Mouse (Mus musculus) CH12.LX (cell line): ENCODE results near the gene Znhit3. TPM values are rescaled to one million over a fixed set of nuclear protein-coding genes. Genes with fewer than 3 reads are reported as not detected.
A peak's percentile ranks its signal among the peaks of the same experiment; 100 is the strongest.

Source experiments
- DNase-seq: peaks from one replicate; pipeline ENCODE4 v3.0.0-alpha.2; 2013; ENCODE audit errors: extremely low read depth
- H3K27ac ChIP-seq: 2 replicates; pipeline ENCODE4 v1.5.1; 2012; ENCODE audit warnings: low read depth, mild to moderate bottlenecking, control low read depth, moderate library complexity; ENCODE audit not compliant: insufficient read depth
- H3K27me3 ChIP-seq: replicated peaks from 2 replicates; pipeline ENCODE3; 2012; ENCODE audit warnings: inconsistent platforms
- H3K36me3 ChIP-seq, 2 experiments: replicated peaks in 1 of 2; 2 replicates each; pipeline versions ENCODE3 to v1.6.1; 2012; ENCODE audit warnings: inconsistent platforms in 1 of 2, low read length in 1 of 2, mild to moderate bottlenecking in 1 of 2, mixed read lengths in 1 of 2, moderate library complexity in 1 of 2; ENCODE audit not compliant: control insufficient read depth in 1 of 2, insufficient read depth in 1 of 2
- H3K4me1 ChIP-seq, 2 experiments: 2 replicates each; pipeline ENCODE4 v1.6.1; 2012; ENCODE audit warnings: inconsistent platforms in 1 of 2, moderate library complexity in 1 of 2; ENCODE audit not compliant: insufficient read depth in 2 of 2, control insufficient read depth in 1 of 2
- H3K4me2 ChIP-seq: 2 replicates; pipeline ENCODE4 v1.6.1; 2012; ENCODE audit warnings: low read depth, mild to moderate bottlenecking, control low read depth; ENCODE audit not compliant: poor library complexity, insufficient read depth, severe bottlenecking
- H3K4me3 ChIP-seq, 3 experiments: fragments of 150-350 bp in 1 of 3; sonication (generic) in 1 of 3; replicated peaks in 1 of 3; 2 replicates each; pipeline versions ENCODE3 to v1.5.1; 2011 to 2012; ENCODE audit warnings: low read depth in 2 of 3, low read length in 2 of 3, mild to moderate bottlenecking in 2 of 3, moderate library complexity in 2 of 3, control low read depth in 1 of 3, improper control_type of control experiment in 1 of 3, inconsistent platforms in 1 of 3, mixed read lengths in 1 of 3; ENCODE audit not compliant: poor library complexity in 1 of 3
- H3K79me2 ChIP-seq: replicated peaks from 2 replicates; pipeline ENCODE4 v1.6.1; 2012; ENCODE audit warnings: mild to moderate bottlenecking, moderate library complexity; ENCODE audit not compliant: control insufficient read depth, poor library complexity, insufficient read depth, severe bottlenecking; ENCODE audit errors: extremely low read depth
- H3K9ac ChIP-seq: 2 replicates; pipeline ENCODE4 v1.6.1; 2012; ENCODE audit warnings: low read depth, mild to moderate bottlenecking, control low read depth, moderate library complexity; ENCODE audit not compliant: insufficient read depth
- H3K9me3 ChIP-seq: replicated peaks from 2 replicates; pipeline ENCODE3; 2012; ENCODE audit warnings: low read length, inconsistent platforms, mixed read lengths
- BHLHE40 ChIP-seq: IDR thresholded peaks from 2 replicates; pipeline ENCODE4 v1.6.1; 2011; ENCODE audit warnings: mild to moderate bottlenecking, low read depth, low read length, improper control_type of control experiment
- CTCF ChIP-seq, 2 experiments: IDR thresholded peaks in 1 of 2; conservative IDR thresholded peaks in 1 of 2; 2 replicates each; pipeline ENCODE4 v1.5.1; 2011 to 2012; ENCODE audit warnings: low read depth in 2 of 2, low read length in 2 of 2, improper control_type of control experiment in 1 of 2, inconsistent platforms in 1 of 2, mild to moderate bottlenecking in 1 of 2, moderate library complexity in 1 of 2
- ELF1 ChIP-seq: IDR thresholded peaks from 2 replicates; pipeline ENCODE4 v1.6.1; 2014; ENCODE audit warnings: low read depth, mild to moderate bottlenecking, inconsistent platforms, low read length, improper control_type of control experiment
- ETS1 ChIP-seq: conservative IDR thresholded peaks from 2 replicates; pipeline ENCODE4 v1.6.1; 2012; ENCODE audit warnings: low read depth, mild to moderate bottlenecking, inconsistent platforms, low read length, improper control_type of control experiment, moderate library complexity
- GABPA ChIP-seq: IDR thresholded peaks from 2 replicates; pipeline ENCODE4 v1.6.1; 2012; ENCODE audit warnings: low read depth, low read length, improper control_type of control experiment, inconsistent platforms; ENCODE audit not compliant: insufficient replicate concordance
- IRF4 ChIP-seq: IDR thresholded peaks from 2 replicates; pipeline ENCODE4 v1.6.1; 2014; ENCODE audit warnings: low read depth, mild to moderate bottlenecking, inconsistent platforms, low read length, improper control_type of control experiment
- KAT2A ChIP-seq: IDR thresholded peaks from 2 replicates; pipeline ENCODE4 v1.6.1; 2012; ENCODE audit warnings: low read length, improper control_type of control experiment, inconsistent platforms; ENCODE audit not compliant: insufficient replicate concordance
- MAX ChIP-seq: IDR thresholded peaks from 2 replicates; pipeline ENCODE4 v1.6.1; 2011; ENCODE audit warnings: low read length, improper control_type of control experiment
- MAZ ChIP-seq: IDR thresholded peaks from 2 replicates; pipeline ENCODE4 v1.6.1; 2012; ENCODE audit warnings: low read depth, mild to moderate bottlenecking, inconsistent platforms, low read length, improper control_type of control experiment, moderate library complexity
- MYC ChIP-seq: IDR thresholded peaks from 2 replicates; pipeline ENCODE4 v1.6.1; 2011; ENCODE audit warnings: low read depth, mild to moderate bottlenecking, improper control_type of control experiment, low read length
- NRF1 ChIP-seq: IDR thresholded peaks from 2 replicates; pipeline ENCODE4 v1.6.1; 2014; ENCODE audit warnings: low read depth, mild to moderate bottlenecking, inconsistent platforms, low read length, improper control_type of control experiment, moderate library complexity
- PAX5 ChIP-seq: IDR thresholded peaks from 2 replicates; pipeline ENCODE4 v1.6.1; 2012; ENCODE audit warnings: low read length, inconsistent platforms, mixed read lengths
- RAD21 ChIP-seq: IDR thresholded peaks from 2 replicates; pipeline ENCODE4 v1.6.1; 2011; ENCODE audit warnings: low read depth, mild to moderate bottlenecking, low read length, improper control_type of control experiment, moderate library complexity
- SIN3A ChIP-seq: IDR thresholded peaks from 2 replicates; pipeline ENCODE4 v1.6.1; 2012; ENCODE audit warnings: low read length, improper control_type of control experiment, inconsistent platforms
- SMC3 ChIP-seq: IDR thresholded peaks from 2 replicates; pipeline ENCODE4 v1.6.1; 2011; ENCODE audit warnings: low read depth, low read length, improper control_type of control experiment
- TBP ChIP-seq: conservative IDR thresholded peaks from 2 replicates; pipeline ENCODE4 v1.6.1; 2011; ENCODE audit warnings: low read depth, low read length, improper control_type of control experiment
- UBTF ChIP-seq: IDR thresholded peaks from 2 replicates; pipeline ENCODE4 v1.6.1; 2012; ENCODE audit warnings: low read depth, mild to moderate bottlenecking, inconsistent platforms, low read length, improper control_type of control experiment, moderate library complexity
- USF1 ChIP-seq: IDR thresholded peaks from 2 replicates; pipeline ENCODE4 v1.6.1; 2014; ENCODE audit warnings: low read depth, mild to moderate bottlenecking, inconsistent platforms, low read length, improper control_type of control experiment
- USF2 ChIP-seq: conservative IDR thresholded peaks from 2 replicates; pipeline ENCODE4 v1.6.1; 2011; ENCODE audit warnings: low read depth, low read length, improper control_type of control experiment
- ZKSCAN1 ChIP-seq: IDR thresholded peaks from 2 replicates; pipeline ENCODE4 v1.6.1; 2012; ENCODE audit warnings: low read depth, inconsistent platforms, low read length, improper control_type of control experiment, borderline replicate concordance
- ZMIZ1 ChIP-seq: IDR thresholded peaks from 2 replicates; pipeline ENCODE4 v1.6.1; 2012; ENCODE audit warnings: low read depth, mild to moderate bottlenecking, inconsistent platforms, low read length, improper control_type of control experiment
- ZNF384 ChIP-seq: IDR thresholded peaks from 2 replicates; pipeline ENCODE4 v1.6.1; 2012; ENCODE audit warnings: low read depth, low read length, improper control_type of control experiment, inconsistent platforms
- dilution Hi-C: fragments of 300-500 bp; cut with MboI; formaldehyde crosslinking; loops from 2 replicates; pipeline ENCODE4 v1.14.3; 2020; ENCODE audit warnings: low sequenced_read_pairs; ENCODE audit not compliant: extremely low pct_unique_long_range_greater_than_20kb, extremely low pct_ligation_motif_present
- in situ Hi-C: fragments of 300-500 bp; cut with MboI; formaldehyde crosslinking; loops from 3 replicates; pipeline ENCODE4 v1.14.3; 2019; ENCODE audit warnings: low sequenced_read_pairs, low pct_ligation_motif_present, low pct_unique_long_range_greater_than_20kb, mixed read lengths
- polyA plus RNA-seq: library from polyadenylated mRNA; unstranded; fragments of >175 nt; gene quantifications from 2 replicates; pipeline ENCODE4 v1.2.1, GENCODE M21; 2012; ENCODE audit warnings: low read depth; ENCODE audit not compliant: insufficient read length
- total RNA-seq, 2 experiments: library from RNA; depleted of rRNA; stranded (reverse); fragments of 300-350 nt in 1 of 2; fragments of >200 nt in 1 of 2; gene quantifications; 2 replicates each; pipeline ENCODE4 v1.2.3; 2012 to 2014

Gene Znhit3
- total and polyA plus RNA-seq, 3 experiments = 59.3 to 130 (median 62.9) TPM

- TF ChIP-seq USF1 = no peak
- TF ChIP-seq PAX5 = no peak
- TF ChIP-seq ETS1 = no peak
- no peak for TF ChIP-seq ZNF384
- TF ChIP-seq MYC = no peak
- in situ Hi-C loops = no loop called here
- Histone ChIP-seq H3K79me2 (peaks cover 24% of the 10 kb centered on the region), H3K27ac (no peak overlapping the region), H3K9ac (peak overlapping the region; percentile 96), H3K4me2 (peak overlapping the region; percentile 75), H3K4me1 (peaks cover 5 to 42% of the 10 kb centered on the region in 2 experiments; a peak in 3 of 4 replicates), H3K27me3 (no peaks in the 10 kb centered on the region), H3K36me3 (peaks cover 30 to 62% of the 10 kb centered on the region in 2 experiments), H3K9me3 (no peaks in the 10 kb centered on the region), H3K4me3 (peak overlapping the region; percentile 83 to 97 (median 88))
- DNase-seq = peak; percentile 25
- dilution Hi-C loops = no loop called here
Observed at GRCm38 (mm10) chr11:84880971-84881370, 35.2 kb downstream of the Znhit3 start.

GRCm38 (mm10) chr11:84880465-84880961, 35.7 kb downstream of the Znhit3 start:
- Histone ChIP-seq H3K27me3 (no peaks in the 10 kb centered on the region), H3K27ac (no peak overlapping the region), H3K4me3 (peak overlapping the region; percentile 83 to 97 (median 88)), H3K36me3 (peaks cover 27 to 60% of the 10 kb centered on the region in 2 experiments), H3K9me3 (no peaks in the 10 kb centered on the region), H3K79me2 (peaks cover 24% of the 10 kb centered on the region), H3K9ac (peak overlapping the region; percentile 96), H3K4me2 (peak overlapping the region; percentile 75), H3K4me1 (peaks cover 5 to 42% of the 10 kb centered on the region in 2 experiments; a peak in 3 of 4 replicates)
- TF ChIP-seq CTCF (conservative IDR thresholded peaks at IDR 0.05 in 1 of 2, IDR thresholded peaks at IDR 0.05 in 1 of 2; ENCODE audit: low read depth in 2 of 2, low read length in 2 of 2) (peak; percentile 10 to 54; a peak in 2 of 4 replicates), TBP (no peak), ELF1 (0 out of 2 replicates have a peak, but pooled peaks have one; percentile 14)
- in situ Hi-C loops (no loop called here), dilution Hi-C loops (no loop called here)
- DNase-seq = peak; percentile 45

- H3K27ac ChIP-seq = peak within 1 kb of the TSS; percentile 66
- H3K79me2 ChIP-seq = peaks cover 24% of the 10 kb centered on the region
- peak within 1 kb of the TSS; percentile 96 for H3K9ac ChIP-seq
- dilution Hi-C loops (no loop called here), in situ Hi-C loops (loop anchor here (5.0 kb wide), 1 partner anchor 37 kb away; the partner anchor contains the start of gene Znhit3)
- peaks cover 21 to 56% of the 10 kb centered on the region in 2 experiments for H3K36me3 ChIP-seq
- H3K4me2 ChIP-seq = peak within 1 kb of the TSS; percentile 75
- no peaks in the 10 kb centered on the region for H3K27me3 ChIP-seq
- no peaks in the 10 kb centered on the region for H3K9me3 ChIP-seq
- DNase-seq = peak; percentile 77
- H3K4me3 ChIP-seq = peak within 1 kb of the TSS; percentile 83 to 97 (median 88)
- H3K4me1 ChIP-seq = peaks cover 5 to 42% of the 10 kb centered on the region in 2 experiments; a peak in 3 of 4 replicates
- peak; percentile 96 for TF ChIP-seq SIN3A
- TF ChIP-seq NRF1 = peak; percentile 45; the same call in 1 of the 2 replicates
- TF ChIP-seq MAX = peak; percentile 99
- TF ChIP-seq TBP = 0 out of 2 replicates have a peak, but pooled peaks have one; percentile 19
- TF ChIP-seq MYC = peak; percentile 98
- no peak for TF ChIP-seq PAX5
- TF ChIP-seq IRF4 = peak; percentile 61
- no peak for TF ChIP-seq ZKSCAN1
- TF ChIP-seq UBTF = peak; percentile 90
- peak in 1 of 2 experiments; percentile 40; a peak in 1 of 4 replicates for TF ChIP-seq CTCF (conservative IDR thresholded peaks at IDR 0.05 in 1 of 2, IDR thresholded peaks at IDR 0.05 in 1 of 2; ENCODE audit: low read depth in 2 of 2, low read length in 2 of 2)
- TF ChIP-seq USF1 = peak; percentile 76
- peak; percentile 93 for TF ChIP-seq BHLHE40
- peak; percentile 66; the same call in 1 of the 2 replicates for TF ChIP-seq KAT2A
- no peak for TF ChIP-seq SMC3
- TF ChIP-seq USF2 = no peak; the same call in 1 of the 2 replicates
- peak; percentile 11 for TF ChIP-seq RAD21
- TF ChIP-seq GABPA = no peak
- TF ChIP-seq ZMIZ1 = peak; percentile 96
- TF ChIP-seq MAZ = 0 out of 2 replicates have a peak, but pooled peaks have one; percentile 67
Observed at GRCm38 (mm10) chr11:84879772-84880464, 36.2 kb downstream of the Znhit3 start, which contains the start of the genes Myo19 and Pigw. Myo19 (plus strand) TSS chr11:84880148. Pigw (minus strand) TSS chr11:84880285.
